Mouse (Mus musculus) neural tube, embryonic 10.5 days (tissue): ENCODE results near the gene Ddx10.
"Not testable (repeated sequence)": the region's sequence is repeated elsewhere in the genome, so short reads cannot be mapped to it uniquely, and the experiment has no call there.

Experiments used
- DNase-seq: peaks from one replicate; pipeline ENCODE4 v3.0.0-alpha.2; 2017; ENCODE audit warnings: low spot score; ENCODE audit errors: extremely low spot score

Gene Ddx10

DNA sequence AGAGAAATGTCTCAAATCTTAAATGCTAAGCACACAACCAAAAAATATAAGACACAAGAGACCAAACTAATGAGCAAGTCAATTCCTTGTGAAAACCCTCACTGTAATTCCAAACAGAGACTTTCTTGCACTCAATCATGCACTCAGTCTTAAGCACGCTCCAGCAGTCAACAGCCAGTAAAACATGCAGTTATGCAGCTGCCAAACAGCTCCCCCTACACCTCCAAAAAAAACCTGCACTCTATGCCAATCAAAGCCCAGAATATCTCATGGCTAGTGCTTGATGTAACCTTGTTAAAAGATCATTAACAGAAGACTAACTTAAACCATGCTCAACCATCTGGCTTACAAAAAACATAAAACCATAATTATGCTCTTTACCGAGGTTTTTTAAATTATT is 74.6 kb downstream of the Ddx10 start:
- DNase-seq: no peak

DNA sequence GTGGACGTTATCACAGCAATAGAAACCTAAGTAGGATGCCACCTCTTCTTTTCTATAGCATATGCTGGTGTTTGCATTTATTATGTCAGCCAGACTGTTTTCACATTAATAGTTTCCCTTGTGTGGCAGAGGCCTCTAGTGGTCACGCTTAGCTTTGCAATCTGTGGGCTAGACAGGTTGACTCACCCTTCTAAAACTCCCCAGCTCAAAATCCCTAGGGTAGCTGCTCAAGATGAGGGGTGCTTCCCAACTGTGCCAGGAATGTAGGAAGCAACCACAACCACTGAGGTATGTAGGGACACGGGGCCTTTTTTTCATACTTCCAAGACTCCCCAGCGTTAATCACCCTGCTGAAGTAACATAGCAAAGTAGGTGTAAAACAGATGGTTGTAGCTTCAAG is 103.6 kb downstream of the Ddx10 start:
- peak; percentile 31 for DNase-seq

DNA sequence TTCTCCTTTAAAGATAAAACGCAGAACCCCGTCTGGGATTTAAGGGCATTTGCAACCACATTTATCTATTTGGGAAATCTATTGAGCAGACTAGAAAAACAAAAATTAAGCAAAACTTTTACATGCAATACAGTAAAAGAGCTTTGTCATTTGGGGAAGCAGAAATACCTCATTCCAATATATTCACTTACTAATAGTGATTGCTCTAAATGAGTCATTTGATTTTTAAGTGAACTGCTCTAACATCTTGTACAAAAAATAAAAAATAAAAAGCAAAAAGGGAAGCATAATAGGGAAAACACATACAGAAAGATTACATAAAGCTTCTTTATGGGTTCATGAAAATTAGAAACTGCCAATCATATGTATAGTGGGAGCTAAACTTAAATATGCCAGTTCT is 104.3 kb downstream of the Ddx10 start:
- DNase-seq: no peak

DNA sequence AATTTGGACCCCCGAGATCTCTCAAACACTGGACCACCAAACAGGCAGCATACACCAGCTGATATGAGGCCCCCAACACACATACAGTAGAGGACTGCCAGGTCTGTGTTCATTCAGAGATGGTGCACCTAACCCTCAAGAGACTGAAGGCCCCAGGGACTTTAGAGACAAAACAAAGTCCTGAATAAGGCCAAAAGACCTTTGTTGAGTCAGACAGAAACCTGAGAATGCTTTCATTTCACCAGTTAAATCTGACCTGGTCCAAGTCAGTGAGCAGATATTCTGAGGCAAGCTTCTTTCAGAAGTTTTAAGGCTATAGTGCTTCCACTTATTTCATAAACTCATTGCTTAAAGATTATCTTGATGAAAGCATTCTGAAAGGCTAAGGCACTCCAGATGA is 105.4 kb downstream of the Ddx10 start:
- not testable (repeated sequence) for DNase-seq

DNA sequence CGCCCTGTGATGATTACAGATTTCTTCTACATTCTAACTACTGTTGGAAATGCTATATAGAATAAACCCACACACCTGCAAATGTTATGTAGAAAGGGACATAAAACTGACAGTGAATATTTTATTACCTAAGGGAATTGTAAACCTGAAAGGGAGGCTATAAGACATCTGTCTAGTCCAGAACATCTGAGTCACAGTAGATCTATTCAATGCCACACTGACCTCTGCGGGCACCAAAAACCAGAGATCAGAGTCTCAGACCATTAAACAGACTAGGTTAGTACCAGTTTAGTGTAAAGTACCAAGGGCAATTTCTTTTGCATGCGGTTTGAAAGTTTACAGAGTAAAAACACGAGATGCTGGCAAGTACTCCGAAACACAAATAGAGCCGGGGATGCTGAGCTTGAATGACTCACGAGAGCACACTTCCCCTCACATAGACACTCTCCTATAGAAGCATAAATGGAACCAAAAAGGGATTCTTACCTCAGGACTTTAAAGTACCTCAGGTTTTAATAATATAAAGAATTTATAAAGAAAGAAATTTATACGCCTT is 107.2 kb downstream of the Ddx10 start:
- no peak for DNase-seq

DNA sequence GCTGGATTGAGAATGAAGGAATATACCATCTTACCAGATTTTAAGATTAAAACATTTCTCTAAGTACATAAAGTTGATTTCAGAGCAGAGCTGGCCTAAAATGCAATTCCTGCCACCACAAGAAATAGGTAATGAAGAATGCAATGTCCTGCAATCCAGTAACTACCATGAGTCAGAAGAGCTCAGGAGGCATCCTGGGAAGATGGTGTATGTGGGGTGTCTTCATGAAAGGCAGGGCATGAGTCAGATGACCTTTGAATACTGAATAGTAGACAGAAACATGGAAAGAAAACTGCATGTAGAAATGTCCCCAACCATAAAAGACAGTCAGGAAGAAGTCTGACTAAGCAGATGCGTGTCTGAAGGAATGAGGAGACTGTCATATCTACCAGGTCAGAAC is 115.0 kb downstream of the Ddx10 start:
- no peak for DNase-seq

DNA sequence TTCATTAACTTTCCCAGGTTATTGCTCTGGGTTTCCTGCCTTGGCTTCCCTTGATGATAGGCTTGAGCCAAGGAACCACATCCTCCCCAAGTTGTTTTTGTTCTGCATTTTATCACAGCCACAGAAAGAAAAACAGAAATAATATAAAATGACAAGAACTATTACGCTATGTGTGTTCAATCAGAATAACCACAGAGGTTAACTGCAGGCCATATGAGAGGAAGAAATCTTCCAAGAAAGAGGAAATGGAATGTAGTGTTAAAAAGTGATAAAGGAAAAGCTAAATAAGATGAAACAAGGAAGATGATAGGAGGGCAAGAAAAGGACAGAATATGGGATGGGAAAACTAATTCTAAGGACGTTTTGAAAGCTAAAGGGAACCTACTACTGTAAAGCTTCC is 117.4 kb downstream of the Ddx10 start:
- DNase-seq: no peak

DNA sequence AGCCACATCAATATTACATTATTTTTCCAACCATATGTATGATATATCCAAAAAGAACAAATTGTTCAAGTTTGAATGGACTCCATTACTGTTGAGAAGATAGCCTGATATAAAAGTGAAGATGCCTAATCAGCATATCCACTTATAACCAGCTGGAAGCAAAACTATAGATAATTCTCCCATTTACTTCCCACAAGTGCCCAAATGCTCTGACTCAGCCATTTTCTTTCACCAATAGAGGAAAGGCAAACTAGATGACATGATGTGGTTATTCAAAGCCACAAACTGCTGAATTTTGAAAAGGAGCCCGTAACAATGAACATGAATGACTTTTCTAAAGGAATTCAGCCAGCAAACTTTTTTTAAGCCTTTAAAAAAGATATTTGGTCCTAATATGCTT is 146.8 kb downstream of the Ddx10 start:
- DNase-seq: no peak

DNA sequence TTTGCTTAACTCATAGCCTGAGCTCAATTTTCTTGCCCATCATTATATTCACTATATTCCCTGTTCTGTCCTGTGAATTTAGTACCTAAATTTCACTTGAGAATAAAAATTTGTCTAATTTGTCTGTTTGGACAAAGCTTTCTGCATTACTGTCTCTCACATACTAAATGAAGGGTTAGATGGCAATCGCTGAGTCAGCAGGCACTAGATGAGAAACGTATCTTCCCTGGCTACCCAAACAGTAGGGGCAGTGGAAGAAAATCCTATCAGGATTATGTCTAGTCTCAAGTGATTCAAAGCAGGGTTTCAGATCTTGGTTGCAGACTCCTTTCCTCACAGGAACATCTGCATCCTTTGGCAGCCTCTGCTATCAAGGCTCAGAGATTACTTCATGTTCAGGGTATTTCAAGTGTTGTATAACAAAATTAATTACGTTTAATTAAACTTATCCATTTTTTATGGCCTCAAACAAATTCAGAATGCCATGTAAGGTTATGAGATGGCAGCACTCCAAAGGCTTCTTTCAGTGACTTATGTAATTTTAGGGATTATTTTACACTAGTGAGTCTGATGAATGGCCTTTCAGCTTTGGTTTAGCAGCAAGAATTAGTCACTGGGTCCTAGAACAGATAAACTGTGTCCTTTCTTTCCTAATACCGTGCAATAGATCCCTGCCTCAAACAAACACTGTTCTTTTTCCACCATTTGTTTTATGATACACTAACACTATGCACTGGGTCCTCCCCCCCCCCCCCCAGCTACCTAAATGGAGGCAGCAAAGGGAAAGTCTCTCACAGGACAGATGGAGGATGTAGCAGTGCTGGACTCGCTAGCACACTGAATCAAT is 152.3 kb downstream of the Ddx10 start:
- no peak for DNase-seq

DNA sequence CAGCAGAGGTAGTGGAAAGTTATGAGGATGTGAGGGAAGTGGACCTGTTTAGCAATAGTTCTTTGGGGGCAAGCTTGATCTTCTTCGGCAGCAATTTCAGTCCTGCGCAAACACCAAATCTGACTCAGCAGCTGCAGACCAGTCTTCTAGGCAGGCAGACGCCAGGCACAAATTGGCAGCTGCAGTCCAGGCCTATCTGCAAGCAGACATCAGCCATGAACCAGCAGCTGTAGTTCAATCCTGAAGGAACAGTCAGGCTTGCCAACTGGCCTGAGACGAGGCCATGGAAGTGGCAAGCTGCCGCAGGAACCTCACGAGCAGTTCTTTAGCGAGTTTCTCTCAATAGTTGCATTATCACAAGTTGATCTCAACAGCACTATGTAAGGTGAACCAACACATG is 153.3 kb downstream of the Ddx10 start:
- DNase-seq: no peak

DNA sequence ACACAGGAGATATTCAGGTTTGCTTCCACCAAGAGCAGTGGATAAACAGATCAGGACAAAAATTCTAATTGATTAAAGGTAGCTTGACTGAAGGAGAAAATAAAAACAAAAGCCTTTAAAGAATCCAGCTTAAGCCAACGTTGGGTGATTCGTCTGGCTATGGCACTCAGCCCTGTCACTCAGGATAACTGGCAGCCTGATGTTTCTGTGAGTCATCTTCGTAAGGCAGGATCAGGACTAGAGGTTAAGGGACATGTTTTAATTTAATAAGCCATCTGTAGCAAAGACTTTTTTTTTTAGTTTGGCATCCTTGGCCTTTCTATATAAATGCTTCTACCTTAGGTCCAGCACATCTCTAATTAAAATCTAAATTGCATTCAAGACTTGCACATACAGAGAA is 170.2 kb downstream of the Ddx10 start:
- DNase-seq: no peak

DNA sequence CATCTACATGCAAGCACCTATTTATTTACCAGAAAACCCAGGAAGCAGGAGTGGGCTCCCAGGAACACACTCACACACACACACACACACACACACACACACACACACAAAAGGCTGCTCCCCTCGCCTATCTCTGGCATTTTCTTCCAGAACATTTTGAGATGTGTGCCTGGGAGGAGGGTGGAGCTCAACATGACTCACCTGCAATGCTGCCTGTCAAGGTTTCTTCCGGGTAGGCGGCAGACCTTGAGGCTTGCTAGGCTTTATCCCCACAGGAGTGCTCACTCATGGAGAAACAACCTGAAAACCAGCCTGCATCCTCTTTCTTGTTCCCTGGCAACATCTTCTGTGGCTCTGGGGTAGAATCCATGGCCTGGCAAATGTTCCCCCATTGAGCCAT is 171.9 kb downstream of the Ddx10 start:
- DNase-seq: no peak

DNA sequence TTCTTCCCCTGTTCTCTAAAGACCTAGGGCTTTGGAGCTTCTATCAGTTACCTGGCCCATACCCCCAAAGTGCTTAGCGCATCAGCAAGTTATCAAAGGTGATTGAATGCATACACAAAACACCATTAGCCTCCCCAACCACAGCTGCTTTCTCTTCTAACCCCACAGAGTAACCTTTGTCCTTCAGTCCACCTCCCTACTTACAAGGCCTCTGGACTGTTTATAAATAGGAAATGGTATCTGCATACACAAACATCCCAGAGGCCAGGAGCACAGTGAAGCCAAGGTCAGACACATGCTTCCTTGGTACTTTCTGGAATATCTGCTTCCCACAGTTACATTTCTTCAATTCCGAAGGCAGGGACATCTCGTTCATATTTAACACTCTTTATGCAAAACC is 173.4 kb downstream of the Ddx10 start:
- no peak for DNase-seq

DNA sequence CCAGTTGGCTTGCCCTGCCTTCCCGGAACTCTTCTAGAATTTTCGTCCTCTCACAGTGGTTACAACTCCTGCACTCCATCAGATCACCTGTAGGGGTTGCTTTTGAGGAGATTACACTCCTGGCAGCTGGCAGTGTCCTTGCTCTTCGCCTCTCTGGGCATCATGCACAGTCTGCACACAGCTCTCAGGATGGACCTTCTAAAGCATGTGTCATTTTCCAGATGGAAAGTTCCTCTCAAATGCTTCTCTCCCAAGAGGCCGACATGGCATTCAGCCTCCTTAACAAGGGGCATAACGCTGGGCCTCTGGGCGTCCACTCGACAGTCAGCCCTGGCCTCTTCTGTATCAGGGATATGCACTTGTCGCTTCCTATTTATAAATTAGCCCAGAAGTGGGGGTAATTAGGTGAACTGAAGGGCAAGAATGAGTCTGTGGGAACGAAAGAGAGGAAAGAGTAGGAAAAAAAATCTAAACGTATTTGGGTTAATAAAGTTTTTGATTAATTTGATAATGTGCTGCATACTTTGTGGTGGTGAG is 174.2 kb downstream of the Ddx10 start:
- DNase-seq: no peak

DNA sequence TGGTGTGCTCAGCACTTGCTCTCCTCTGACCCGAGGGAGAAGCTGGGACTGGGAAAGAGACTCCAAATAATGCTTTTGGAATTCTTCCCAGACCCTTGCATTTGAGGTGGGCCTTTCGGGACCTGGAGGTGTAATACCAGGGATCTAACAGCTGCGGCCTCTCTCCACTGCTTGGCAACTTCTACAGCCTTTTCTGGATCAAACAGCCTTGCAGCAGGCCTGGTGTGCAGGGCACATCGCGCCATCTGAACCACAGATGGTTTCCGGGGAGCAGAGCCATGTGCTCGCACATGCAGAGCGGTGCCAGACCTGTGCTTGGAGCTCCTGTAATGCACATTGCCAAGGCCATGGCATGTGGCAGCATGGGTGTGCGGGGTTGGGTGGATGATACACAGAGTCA is 175.8 kb downstream of the Ddx10 start:
- DNase-seq: no peak

DNA sequence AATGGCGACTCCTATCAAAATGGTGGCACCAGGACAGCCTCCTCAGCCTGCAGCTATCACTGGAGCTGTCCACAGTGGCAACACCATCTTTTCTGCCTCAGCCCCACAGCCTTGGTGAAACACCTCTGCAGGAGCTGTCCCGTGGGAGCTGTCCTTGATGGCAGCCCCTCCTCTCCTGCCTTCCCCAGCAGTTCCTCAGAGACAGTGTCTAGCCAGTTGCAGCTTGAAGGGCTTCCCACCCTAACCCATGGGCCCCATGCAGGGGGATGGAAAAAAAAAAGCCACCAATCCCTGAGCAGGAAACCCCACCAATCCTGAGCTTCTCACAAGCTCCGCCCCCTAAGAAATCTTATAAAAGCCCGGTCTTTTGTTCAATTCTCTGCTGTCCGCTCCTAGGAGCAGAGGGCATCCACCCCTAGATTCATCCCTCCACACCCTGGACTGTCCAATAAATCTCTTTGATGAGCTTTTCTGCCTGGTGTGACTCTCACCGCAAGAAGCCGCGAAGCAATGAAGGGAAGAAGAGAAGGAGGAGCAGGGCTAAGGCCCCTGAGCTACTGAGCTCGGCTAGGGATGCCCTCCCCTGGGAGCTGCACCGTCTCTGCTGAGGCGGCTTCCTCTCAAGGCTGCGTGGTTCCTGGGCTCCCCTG is 176.9 kb downstream of the Ddx10 start:
- DNase-seq: no peak

DNA sequence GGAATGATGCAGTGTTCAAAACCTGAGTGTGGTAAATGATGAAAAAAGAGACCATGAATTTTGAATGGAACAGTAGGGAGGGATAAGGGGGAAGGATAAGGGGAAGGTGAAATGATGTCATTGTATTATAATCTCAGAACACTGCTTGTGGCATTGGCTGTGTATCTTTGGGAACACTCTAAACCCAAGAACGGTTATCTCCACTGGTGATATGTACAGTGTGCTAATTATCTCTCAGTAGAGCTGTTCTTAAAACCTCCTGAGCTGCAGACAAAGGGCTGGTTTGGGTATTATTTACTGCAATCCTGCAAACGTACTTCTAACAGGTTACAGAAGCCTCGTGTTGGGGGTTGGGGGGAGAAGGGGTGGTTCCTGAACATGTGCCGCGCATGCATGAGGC is 179.7 kb downstream of the Ddx10 start:
- DNase-seq: no peak

DNA sequence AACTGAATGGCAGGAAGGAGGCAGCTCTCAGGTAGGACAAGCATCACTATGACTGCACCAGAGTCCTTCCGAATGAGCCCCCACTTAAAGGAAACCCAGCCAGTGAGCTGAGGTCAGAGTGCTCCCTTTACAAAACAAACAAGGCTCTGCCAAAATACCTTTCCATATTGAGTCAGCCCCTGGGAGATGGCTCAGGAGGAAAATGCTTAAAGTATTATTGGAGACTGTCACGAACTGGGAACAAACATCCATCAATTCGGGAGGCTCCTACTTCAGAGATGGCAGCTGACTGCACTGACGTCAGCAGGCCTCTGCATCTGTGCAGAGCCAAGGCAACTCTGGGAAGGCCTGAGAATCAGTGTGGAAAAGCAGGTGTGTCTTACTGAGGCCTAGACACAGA is 181.4 kb downstream of the Ddx10 start:
- no peak for DNase-seq

DNA sequence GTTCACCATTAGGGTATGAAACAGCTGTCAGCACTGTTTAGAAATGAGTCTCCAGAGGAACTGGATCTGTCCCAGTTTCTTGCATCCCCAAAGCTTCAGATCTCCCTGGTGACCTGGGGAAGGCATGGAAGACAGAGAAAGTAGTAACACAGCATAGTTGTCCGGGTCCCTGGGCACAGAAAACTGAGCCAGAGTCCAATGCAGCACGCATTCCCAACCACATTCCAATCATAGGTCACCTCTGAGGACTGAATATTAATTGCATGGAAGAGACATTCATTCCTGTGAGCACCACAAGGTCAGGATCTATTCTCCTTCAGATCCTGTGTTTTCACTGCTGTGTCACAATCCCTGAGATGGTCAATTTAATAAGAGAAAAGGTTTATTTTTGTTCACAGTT is 182.8 kb downstream of the Ddx10 start:
- DNase-seq: no peak

DNA sequence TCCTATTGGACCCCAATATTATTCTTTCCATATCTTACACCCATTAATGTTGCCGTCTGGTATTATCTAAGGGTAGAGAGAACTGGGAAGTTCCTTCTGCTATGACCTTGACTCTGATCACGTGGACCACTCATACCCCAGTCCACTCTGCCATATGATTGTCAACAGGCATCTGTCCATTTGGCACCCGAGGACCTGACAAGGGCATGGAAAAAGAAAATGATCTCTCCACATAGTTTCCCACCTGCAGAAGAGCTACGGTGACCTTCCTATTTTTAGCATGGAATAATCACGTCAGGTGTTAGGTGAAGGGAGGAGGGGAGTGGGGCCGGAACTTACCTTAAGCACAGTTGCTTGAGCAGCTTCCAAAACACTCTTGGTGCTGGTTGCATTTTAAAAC is 183.3 kb downstream of the Ddx10 start:
- no peak for DNase-seq

DNA sequence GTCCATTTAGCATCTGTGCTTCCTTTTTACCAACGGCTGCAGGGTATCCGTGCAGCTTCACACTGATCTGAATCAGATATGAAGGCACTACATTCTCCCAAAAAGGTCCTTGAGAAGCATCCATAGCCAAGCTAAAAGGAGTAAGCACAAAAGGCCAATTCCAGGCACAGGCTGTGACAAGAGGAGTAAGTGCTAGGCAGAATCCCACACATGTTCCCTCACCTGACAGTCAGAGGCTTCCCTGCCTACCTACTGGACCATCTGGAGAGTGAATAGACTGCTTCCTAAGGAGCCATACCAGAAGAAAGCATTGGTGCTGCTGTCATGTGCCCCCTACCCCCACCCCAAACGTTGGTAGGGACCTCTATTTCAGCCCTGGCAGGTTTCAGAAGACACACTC is 192.5 kb downstream of the Ddx10 start:
- DNase-seq: no peak
